Mouse (Mus musculus) MEL (cell line): Measurements from ENCODE around the gene Mtg2. TPM values are rescaled to one million over a fixed set of nuclear protein-coding genes. Genes with fewer than 3 reads are reported as not detected.

Experiments used
- DNase-seq: peaks from one replicate; pipeline ENCODE4 v3.0.0; 2011; ENCODE audit warnings: low read depth, low spot score
- H3K27ac ChIP-seq: 2 replicates; pipeline ENCODE4 v1.5.1; 2012; ENCODE audit warnings: low read depth, mild to moderate bottlenecking, control low read depth, low read length, moderate library complexity; ENCODE audit not compliant: control insufficient read depth
- H3K27me3 ChIP-seq, 2 experiments: fragments of 150-350 bp in 1 of 2; sonication (generic) in 1 of 2; 2 replicates each; pipeline ENCODE4 v1.6.1; 2012; ENCODE audit warnings: low read length in 2 of 2, mild to moderate bottlenecking in 2 of 2, improper control_type of control experiment in 1 of 2, moderate library complexity in 1 of 2; ENCODE audit not compliant: insufficient read depth in 2 of 2, control insufficient read depth in 1 of 2
- H3K36me3 ChIP-seq, 2 experiments: 2 replicates each; pipeline ENCODE4 v1.6.1; 2012 to 2014; ENCODE audit warnings: low read length in 2 of 2, improper control_type of control experiment in 1 of 2, inconsistent platforms in 1 of 2, mild to moderate bottlenecking in 1 of 2; ENCODE audit not compliant: insufficient read depth in 2 of 2, control insufficient read depth in 1 of 2
- H3K4me1 ChIP-seq, 2 experiments: fragments of 150-350 bp in 1 of 2; sonication (generic) in 1 of 2; 2 replicates each; pipeline ENCODE4 v1.6.1; 2012; ENCODE audit warnings: low read length in 2 of 2, improper control_type of control experiment in 1 of 2, mild to moderate bottlenecking in 1 of 2; ENCODE audit not compliant: insufficient read depth in 2 of 2, control insufficient read depth in 1 of 2
- H3K4me3 ChIP-seq, 2 experiments: fragments of 150-350 bp in 1 of 2; sonication (generic) in 1 of 2; 2 replicates each; pipeline ENCODE4 v1.5.1; 2012; ENCODE audit warnings: low read depth in 2 of 2, low read length in 2 of 2, mild to moderate bottlenecking in 2 of 2, moderate library complexity in 2 of 2, control low read depth in 1 of 2, improper control_type of control experiment in 1 of 2; ENCODE audit not compliant: control insufficient read depth in 1 of 2, insufficient read depth in 1 of 2
- H3K79me2 ChIP-seq: 2 replicates; pipeline ENCODE4 v1.6.1; 2012; ENCODE audit warnings: mild to moderate bottlenecking, low read length, moderate library complexity; ENCODE audit not compliant: control insufficient read depth, poor library complexity, insufficient read depth
- H3K9ac ChIP-seq: 2 replicates; pipeline ENCODE4 v1.6.1; 2012; ENCODE audit warnings: low read depth, mild to moderate bottlenecking, control low read depth, low read length, moderate library complexity; ENCODE audit not compliant: control insufficient read depth, poor library complexity, severe bottlenecking
- H3K9me3 ChIP-seq: fragments of 150-350 bp; sonication (generic); replicated peaks from 2 replicates; pipeline ENCODE4 v1.6.1; 2012; ENCODE audit warnings: mild to moderate bottlenecking, low read length, improper control_type of control experiment, moderate library complexity; ENCODE audit not compliant: insufficient read depth
- BHLHE40 ChIP-seq: IDR thresholded peaks from 2 replicates; pipeline ENCODE4 v1.6.1; 2012; ENCODE audit warnings: low read depth, mild to moderate bottlenecking, inconsistent platforms, low read length, improper control_type of control experiment, borderline replicate concordance
- CHD1 ChIP-seq: IDR thresholded peaks from 2 replicates; pipeline ENCODE4 v1.6.1; 2012; ENCODE audit warnings: low read depth, mild to moderate bottlenecking, inconsistent platforms, low read length, improper control_type of control experiment
- CHD2 ChIP-seq: IDR thresholded peaks from 2 replicates; pipeline ENCODE4 v1.6.1; 2011; ENCODE audit warnings: low read length, improper control_type of control experiment
- CTCF ChIP-seq, 3 experiments: IDR thresholded peaks in 2 of 3; conservative IDR thresholded peaks in 1 of 3; 2 replicates each; pipeline ENCODE4 v1.5.1; 2011 to 2012; ENCODE audit warnings: low read length in 3 of 3, low read depth in 2 of 3, mild to moderate bottlenecking in 2 of 3, improper control_type of control experiment in 1 of 3, inconsistent platforms in 1 of 3, mixed read lengths in 1 of 3, moderate library complexity in 1 of 3; ENCODE audit not compliant: control insufficient read depth in 1 of 3, insufficient read depth in 1 of 3, poor library complexity in 1 of 3, severe bottlenecking in 1 of 3
- EP300 ChIP-seq, 2 experiments: IDR thresholded peaks; 2 replicates each; pipeline ENCODE4 v1.6.1; 2011; ENCODE audit warnings: improper control_type of control experiment in 2 of 2, low read length in 2 of 2, low read depth in 1 of 2, mild to moderate bottlenecking in 1 of 2
- ETS1 ChIP-seq: IDR thresholded peaks from 2 replicates; pipeline ENCODE4 v1.6.1; 2012; ENCODE audit warnings: low read depth, mild to moderate bottlenecking, inconsistent platforms, low read length, improper control_type of control experiment, moderate library complexity
- GATA1 ChIP-seq: IDR thresholded peaks from 2 replicates; pipeline ENCODE4 v1.6.1; 2011; ENCODE audit warnings: low read depth, low read length, improper control_type of control experiment
- HCFC1 ChIP-seq: IDR thresholded peaks from 2 replicates; pipeline ENCODE4 v1.6.1; 2012; ENCODE audit warnings: low read depth, mild to moderate bottlenecking, inconsistent platforms, low read length, improper control_type of control experiment, moderate library complexity
- JUND ChIP-seq: IDR thresholded peaks from 2 replicates; pipeline ENCODE4 v1.6.1; 2011; ENCODE audit warnings: low read depth, mild to moderate bottlenecking, improper control_type of control experiment, low read length
- KAT2A ChIP-seq: conservative IDR thresholded peaks from 2 replicates; pipeline ENCODE4 v1.6.1; 2012; ENCODE audit warnings: low read depth, low read length, improper control_type of control experiment, inconsistent platforms
- MAFK ChIP-seq: IDR thresholded peaks from 2 replicates; pipeline ENCODE4 v1.6.1; 2011; ENCODE audit warnings: low read depth, mild to moderate bottlenecking, low read length, improper control_type of control experiment, borderline replicate concordance
- MAX ChIP-seq: IDR thresholded peaks from 2 replicates; pipeline ENCODE4 v1.6.1; 2011; ENCODE audit warnings: low read length, improper control_type of control experiment
- MAZ ChIP-seq: IDR thresholded peaks from 2 replicates; pipeline ENCODE4 v1.6.1; 2012; ENCODE audit warnings: low read depth, mild to moderate bottlenecking, inconsistent platforms, low read length, improper control_type of control experiment
- MEF2A ChIP-seq: IDR thresholded peaks from 2 replicates; pipeline ENCODE4 v1.6.1; 2014; ENCODE audit warnings: low read depth, mild to moderate bottlenecking, inconsistent platforms, low read length, improper control_type of control experiment; ENCODE audit not compliant: poor library complexity, insufficient replicate concordance, severe bottlenecking; ENCODE audit errors: extremely low read depth
- MXI1 ChIP-seq: IDR thresholded peaks from 2 replicates; pipeline ENCODE4 v1.6.1; 2011; ENCODE audit warnings: mild to moderate bottlenecking, low read depth, low read length, improper control_type of control experiment
- MYB ChIP-seq: IDR thresholded peaks from 2 replicates; pipeline ENCODE4 v1.6.1; 2011; ENCODE audit warnings: mild to moderate bottlenecking, low read depth, low read length, improper control_type of control experiment
- MYC ChIP-seq: IDR thresholded peaks from 2 replicates; pipeline ENCODE4 v1.6.1; 2011; ENCODE audit warnings: low read depth, mild to moderate bottlenecking, low read length, improper control_type of control experiment, moderate library complexity
- NELFE ChIP-seq: IDR thresholded peaks from 2 replicates; pipeline ENCODE4 v1.6.1; 2011; ENCODE audit warnings: low read depth, low read length, improper control_type of control experiment
- NRF1 ChIP-seq: IDR thresholded peaks from 2 replicates; pipeline ENCODE4 v1.6.1; 2014; ENCODE audit warnings: low read depth, mild to moderate bottlenecking, inconsistent platforms, low read length, improper control_type of control experiment, moderate library complexity; ENCODE audit not compliant: poor library complexity, insufficient read depth, severe bottlenecking
- POLR2A ChIP-seq, 2 experiments: IDR thresholded peaks; 2 replicates each; pipeline ENCODE4 v1.6.1; 2011 to 2012; ENCODE audit warnings: low read length in 2 of 2, mild to moderate bottlenecking in 2 of 2, control low read depth in 1 of 2, improper control_type of control experiment in 1 of 2, low read depth in 1 of 2, moderate library complexity in 1 of 2; ENCODE audit not compliant: control insufficient read depth in 1 of 2, insufficient read depth in 1 of 2, poor library complexity in 1 of 2
- POLR2AphosphoS2 ChIP-seq: IDR thresholded peaks from 2 replicates; pipeline ENCODE4 v1.6.1; 2011; ENCODE audit warnings: low read length, improper control_type of control experiment
- POLR2AphosphoS5 ChIP-seq: IDR thresholded peaks from 2 replicates; pipeline ENCODE4 v1.6.1; 2012; ENCODE audit warnings: low read depth, borderline replicate concordance, mild to moderate bottlenecking, inconsistent platforms, low read length, moderate library complexity, mixed read lengths
- RAD21 ChIP-seq: IDR thresholded peaks from 2 replicates; pipeline ENCODE4 v1.6.1; 2011; ENCODE audit warnings: mild to moderate bottlenecking, low read depth, low read length, improper control_type of control experiment
- RCOR1 ChIP-seq: IDR thresholded peaks from 2 replicates; pipeline ENCODE4 v1.6.1; 2012; ENCODE audit warnings: low read depth, mild to moderate bottlenecking, inconsistent platforms, low read length, improper control_type of control experiment
- SIN3A ChIP-seq: IDR thresholded peaks from 2 replicates; pipeline ENCODE4 v1.6.1; 2012; ENCODE audit warnings: low read length, improper control_type of control experiment, inconsistent platforms
- SMC3 ChIP-seq: IDR thresholded peaks from 2 replicates; pipeline ENCODE4 v1.6.1; 2011; ENCODE audit warnings: low read depth, low read length, improper control_type of control experiment
- TAL1 ChIP-seq: IDR thresholded peaks from 2 replicates; pipeline ENCODE4 v1.6.1; 2012; ENCODE audit warnings: mild to moderate bottlenecking, inconsistent platforms, low read length, moderate library complexity, mixed read lengths
- TBP ChIP-seq: IDR thresholded peaks from 2 replicates; pipeline ENCODE4 v1.8.0; 2011; ENCODE audit warnings: low read depth, low read length, improper control_type of control experiment
- UBTF ChIP-seq: IDR thresholded peaks from 2 replicates; pipeline ENCODE4 v1.6.1; 2012; ENCODE audit warnings: low read depth, mild to moderate bottlenecking, inconsistent platforms, low read length, improper control_type of control experiment, moderate library complexity, borderline replicate concordance; ENCODE audit not compliant: insufficient read depth
- USF1 ChIP-seq: IDR thresholded peaks from 2 replicates; pipeline ENCODE4 v1.6.1; 2014; ENCODE audit warnings: low read depth, mild to moderate bottlenecking, inconsistent platforms, low read length, improper control_type of control experiment, moderate library complexity
- USF2 ChIP-seq, 2 experiments: IDR thresholded peaks; 2 replicates each; pipeline ENCODE4 v1.6.1; 2011 to 2012; ENCODE audit warnings: improper control_type of control experiment in 2 of 2, low read length in 2 of 2, borderline replicate concordance in 1 of 2, inconsistent platforms in 1 of 2, low read depth in 1 of 2, mild to moderate bottlenecking in 1 of 2; ENCODE audit not compliant: insufficient read depth in 1 of 2
- ZC3H11A ChIP-seq: IDR thresholded peaks from 2 replicates; pipeline ENCODE4 v1.6.1; 2012; ENCODE audit warnings: low read depth, mild to moderate bottlenecking, inconsistent platforms, low read length, improper control_type of control experiment
- ZKSCAN1 ChIP-seq: IDR thresholded peaks from 2 replicates; pipeline ENCODE4 v1.6.1; 2012; ENCODE audit warnings: low read depth, mild to moderate bottlenecking, inconsistent platforms, low read length, improper control_type of control experiment, moderate library complexity
- ZMIZ1 ChIP-seq: IDR thresholded peaks from 2 replicates; pipeline ENCODE4 v1.6.1; 2012; ENCODE audit warnings: low read depth, mild to moderate bottlenecking, inconsistent platforms, low read length, improper control_type of control experiment, moderate library complexity
- polyA plus RNA-seq, 2 experiments: library from polyadenylated mRNA; stranded (reverse) in 1 of 2; unstranded in 1 of 2; fragments of >175 nt in 1 of 2; fragments of >200 nt in 1 of 2; gene quantifications; 2 replicates each; pipeline versions ENCODE4 v1.2.1 to v1.2.4; 2012; ENCODE audit warnings: low replicate concordance in 2 of 2, low read depth in 1 of 2; ENCODE audit not compliant: insufficient read length in 2 of 2, insufficient read depth in 1 of 2, missing spikeins in 1 of 2
- total RNA-seq: library from RNA; depleted of rRNA; stranded (reverse); fragments of 300-350 nt; gene quantifications from 2 replicates; pipeline ENCODE4 v1.2.3, GENCODE M21; 2012; rRNA removed

Mtg2 gene
- total RNA-seq: 35.2 and 41.2 TPM in 2 replicates
- polyA plus RNA-seq: 10 to 100 TPM in 1 of 2 experiments, not detected in 1; 30.9 TPM

DNA sequence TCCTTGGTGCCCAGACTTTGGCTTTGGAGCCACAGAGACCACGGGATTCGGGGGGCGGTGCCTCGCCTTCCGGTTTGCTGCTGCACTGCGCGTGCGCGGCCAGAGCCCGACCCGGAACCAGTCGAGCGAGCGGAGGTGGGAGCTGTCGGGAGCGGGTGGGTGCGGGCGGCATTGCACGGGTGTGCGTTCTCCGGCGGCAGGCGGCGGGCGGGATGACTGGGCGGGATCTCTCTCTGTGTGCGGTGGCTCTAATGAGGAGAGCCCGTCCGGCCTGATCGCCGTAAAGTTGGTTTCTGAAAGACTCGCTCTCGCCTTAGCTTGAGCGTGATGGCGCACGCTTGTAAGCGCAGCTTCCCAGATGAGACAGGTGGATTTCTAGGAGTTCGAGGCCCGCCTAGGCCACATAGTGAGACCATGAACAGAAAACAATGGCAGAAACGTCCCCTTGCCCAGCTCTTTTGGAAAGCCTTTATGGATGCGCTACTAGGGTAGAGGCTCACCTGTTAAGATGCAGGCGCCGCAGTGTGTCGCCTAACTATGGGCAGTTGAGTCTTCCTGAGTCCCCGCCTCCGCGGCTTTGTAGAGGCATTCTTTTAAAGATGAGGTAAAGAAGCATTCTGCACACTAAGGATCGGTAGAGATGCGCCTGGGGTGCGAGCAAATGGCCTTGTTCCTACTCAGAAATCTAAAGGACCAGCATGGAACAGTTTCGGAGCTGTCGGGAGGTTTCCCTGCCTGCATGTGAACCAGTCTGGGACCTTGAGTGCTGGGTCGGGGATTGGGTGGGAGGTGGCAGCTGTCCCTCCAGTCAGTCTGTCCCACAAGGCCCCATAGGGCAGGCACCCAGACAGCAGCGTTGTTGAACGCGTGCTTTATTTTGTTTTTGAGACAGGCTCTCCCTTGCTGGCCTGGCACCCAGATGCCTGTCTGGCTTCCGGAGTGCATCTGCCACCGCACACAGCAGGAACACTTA is at the start of gene Mtg2:
TSS of gene Mtg2 (plus strand) at position 108 of the 973 bp plus-strand sequence.
- H3K27ac ChIP-seq: peak within 1 kb of the TSS; percentile 76
- peak within 1 kb of the TSS; percentile 86 to 92 for H3K4me3 ChIP-seq
- no peaks in the 10 kb centered on the region for H3K27me3 ChIP-seq
- peak; percentile 93 for DNase-seq
- H3K79me2 ChIP-seq: peaks cover 10% of the 10 kb centered on the region
- H3K36me3 ChIP-seq: peaks cover 0 to 5% of the 10 kb centered on the region in 2 experiments; a peak in 2 of 4 replicates
- H3K9me3 ChIP-seq: no peaks in the 10 kb centered on the region
- peaks cover 0 to 8% of the 10 kb centered on the region in 2 experiments; a peak in 3 of 4 replicates for H3K4me1 ChIP-seq
- peak within 1 kb of the TSS; percentile 99 for H3K9ac ChIP-seq
- TF ChIP-seq MYC (peak; percentile 71; the same call in 1 of the 2 replicates), CTCF (IDR thresholded peaks at IDR 0.05 in 2 of 3, conservative IDR thresholded peaks at IDR 0.05 in 1 of 3; ENCODE audit: control insufficient read depth in 1 of 3, insufficient read depth in 1 of 3, low read depth in 2 of 3, low read length in 3 of 3, poor library complexity in 1 of 3, severe bottlenecking in 1 of 3) (no peak), ZMIZ1 (peak; percentile 80), BHLHE40 (no peak), ETS1 (no peak), ZKSCAN1 (no peak), TAL1 (no peak), USF2 (IDR thresholded peaks at IDR 0.05; ENCODE audit: borderline replicate concordance in 1 of 2, insufficient read depth in 1 of 2, low read depth in 1 of 2, low read length in 2 of 2) (no peak), MAZ (peak; percentile 87), KAT2A (peak; percentile 80; the same call in 1 of the 2 replicates), HCFC1 (peak; percentile 93), RAD21 (no peak), SIN3A (peak; percentile 90), JUND (no peak), MAX (peak; percentile 53; the same call in 1 of the 2 replicates), CHD1 (no peak), MAFK (no peak), MXI1 (peak; percentile 96), POLR2AphosphoS2 (peak; percentile 95), RCOR1 (no peak), POLR2AphosphoS5 (no peak), MEF2A (no peak), MYB (no peak), UBTF (no peak), GATA1 (no peak), EP300 (IDR thresholded peaks at IDR 0.05; ENCODE audit: low read depth in 1 of 2, low read length in 2 of 2) (no peak), ZC3H11A (no peak), POLR2A (IDR thresholded peaks at IDR 0.05; ENCODE audit: control insufficient read depth in 1 of 2, insufficient read depth in 1 of 2, low read depth in 1 of 2, low read length in 2 of 2, poor library complexity in 1 of 2) (peak; percentile 87 to 93; a peak in 3 of 4 replicates), SMC3 (no peak), CHD2 (no peak; the same call in 1 of the 2 replicates), NELFE (peak; percentile 91), TBP (peak; percentile 67), USF1 (peak; percentile 68), NRF1 (peak; percentile 92)
